Mouse (Mus musculus) urinary bladder, postnatal 14 days (tissue): Measurements from ENCODE around the gene Angptl2.

Experiments
- DNase-seq: peaks from one replicate; pipeline ENCODE4 v3.0.0; 2021; ENCODE audit warnings: low spot score

The Angptl2 gene

DNA sequence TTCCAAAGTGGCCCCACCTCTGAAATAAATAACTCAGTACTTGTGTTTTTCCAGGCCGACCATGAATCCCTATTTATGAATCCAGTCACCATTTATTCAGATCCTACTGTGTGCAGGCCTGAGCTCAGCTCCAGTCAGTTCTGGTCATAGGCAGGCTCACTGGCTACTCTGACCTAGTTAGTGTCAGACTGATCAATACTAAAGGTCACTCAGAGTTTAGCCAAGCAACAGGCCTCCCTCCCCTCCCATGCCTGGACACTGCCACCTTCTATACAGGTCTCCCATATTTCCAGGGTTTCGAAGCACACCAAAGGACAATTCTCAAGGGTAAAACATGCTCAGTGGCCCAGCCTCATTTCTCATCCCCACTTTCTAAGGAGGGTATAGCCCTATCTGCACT lies 54.7 kb downstream of the Angptl2 start:
- DNase-seq = no peak

GRCm38 (mm10) chr2:33271511-33271910 lies 55.6 kb downstream of the Angptl2 start:
- no peak for DNase-seq

DNA sequence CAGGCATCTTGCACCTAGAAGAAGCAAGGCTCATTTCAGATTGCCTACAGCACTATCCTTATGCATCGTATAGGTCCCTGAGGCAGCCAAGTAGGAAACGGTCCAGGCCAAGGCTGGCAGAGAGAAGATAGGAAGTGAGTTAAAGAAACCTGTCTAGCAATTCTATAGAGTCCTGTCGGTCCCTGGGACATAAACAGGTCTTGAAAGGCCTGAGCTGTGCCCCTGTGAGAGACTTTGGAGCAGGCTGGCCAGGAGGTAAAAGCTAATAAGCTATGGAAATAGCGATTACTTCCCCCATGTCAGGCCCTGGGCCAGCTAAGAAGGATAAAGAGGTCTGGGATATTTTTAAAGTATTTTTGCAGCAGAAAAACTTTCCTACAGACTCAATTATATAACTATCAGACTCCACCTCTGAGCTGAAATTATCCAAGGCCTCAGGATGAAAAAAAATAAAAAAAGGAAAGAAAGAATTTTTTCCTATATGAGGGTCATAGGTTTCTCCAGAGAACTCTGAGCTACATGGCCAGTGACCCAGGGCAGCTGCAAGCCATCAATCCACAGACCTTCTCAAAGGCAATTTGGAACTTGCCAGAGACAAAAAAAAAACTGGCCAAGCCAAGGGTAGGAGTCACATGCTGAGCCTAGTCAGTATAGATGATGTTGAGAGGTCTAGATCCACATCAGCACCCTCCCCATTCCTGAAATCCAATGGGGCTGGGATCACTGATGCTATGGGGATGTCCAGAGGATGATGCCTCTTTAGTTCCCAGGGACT lies 57.0 kb downstream of the Angptl2 start:
- DNase-seq = peak; percentile 9

GRCm38 (mm10) chr2:33274719-33275490 lies 59.0 kb downstream of the Angptl2 start:
- no peak for DNase-seq

GRCm38 (mm10) chr2:33279758-33280157 lies 63.9 kb downstream of the Angptl2 start:
- no peak for DNase-seq

GRCm38 (mm10) chr2:33280525-33280924 lies 64.7 kb downstream of the Angptl2 start:
- DNase-seq = no peak

- DNase-seq = no peak
Observed at GRCm38 (mm10) chr2:33281807-33282206, 65.9 kb downstream of the Angptl2 start.

- peak; percentile 63 for DNase-seq
Observed at GRCm38 (mm10) chr2:33282877-33283276, 67.0 kb downstream of the Angptl2 start.

DNA sequence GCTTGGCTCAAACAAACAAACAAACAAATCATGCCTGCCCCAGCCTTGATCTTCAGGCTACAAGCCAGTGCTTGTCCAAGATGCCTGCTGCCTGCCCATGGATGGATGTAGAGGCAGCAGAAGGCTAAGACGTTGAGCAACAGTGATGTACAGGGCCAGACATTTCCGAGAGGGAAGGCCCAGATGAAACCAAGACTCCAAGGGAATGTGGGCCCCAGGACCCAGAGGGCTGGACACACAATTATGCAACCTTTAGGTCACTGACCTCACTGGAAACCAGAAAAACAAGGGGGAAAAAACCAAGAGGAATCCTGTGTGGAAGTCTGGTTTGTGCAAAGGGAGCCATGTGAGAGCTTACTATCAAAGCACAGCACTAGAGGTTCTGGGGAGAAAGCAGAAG lies 67.8 kb downstream of the Angptl2 start:
- DNase-seq = no peak

GRCm38 (mm10) chr2:33288837-33289236 lies 73.0 kb downstream of the Angptl2 start:
- DNase-seq = no peak

DNA sequence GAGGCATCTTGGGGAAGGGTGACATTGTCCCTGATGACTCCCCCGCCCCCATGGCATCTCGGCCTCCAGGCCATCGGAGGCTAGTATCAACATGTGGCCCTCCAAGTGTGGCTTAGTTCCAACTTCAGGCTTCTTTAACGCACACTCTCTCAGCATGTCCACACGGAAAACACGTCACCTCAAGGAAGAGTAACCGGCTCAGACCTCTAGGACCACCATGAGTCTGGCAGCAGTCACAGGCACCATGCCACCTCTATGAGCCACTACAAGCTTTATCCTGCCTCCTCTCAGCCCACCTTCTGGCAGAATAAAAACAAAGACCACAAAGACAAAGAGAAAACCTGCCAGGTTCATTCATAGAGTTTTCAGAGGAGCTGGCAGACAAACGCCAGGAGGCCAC lies 74.6 kb downstream of the Angptl2 start:
- no peak for DNase-seq

- no peak for DNase-seq
Observed at GRCm38 (mm10) chr2:33292057-33292456, 76.2 kb downstream of the Angptl2 start.

DNA sequence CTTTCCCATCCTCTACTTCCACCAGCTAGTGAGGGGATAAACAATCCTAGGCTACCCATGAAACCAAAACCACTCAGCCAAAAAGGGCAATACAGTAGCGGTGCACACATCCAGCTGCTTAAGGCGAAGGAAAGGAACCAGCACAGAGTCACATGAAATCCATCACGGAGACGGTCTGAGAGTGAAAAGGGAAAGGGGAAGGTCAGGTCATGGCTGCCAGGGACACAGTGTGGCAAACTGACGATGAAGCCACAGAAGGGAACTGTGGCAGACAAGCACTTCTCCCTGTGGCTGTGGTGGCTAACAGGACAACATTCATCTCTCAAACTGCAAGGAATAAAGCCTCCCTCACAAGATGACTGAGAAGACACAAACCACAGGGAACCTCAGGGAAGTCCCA lies 79.2 kb downstream of the Angptl2 start:
- DNase-seq = no peak
